Mouse (Mus musculus): Measurements from ENCODE around the gene Ugt1a1. TPM values are rescaled to one million over a fixed set of nuclear protein-coding genes. Genes with fewer than 3 reads are reported as not detected.

Ugt1a1 gene
- polyA plus RNA-seq, 1 experiment from 2014 or later: not detected

GRCm38 (mm10) chr1:88230981-88231802 lies 19.4 kb downstream of the Ugt1a1 start:
- no peaks in the 10 kb centered on the region for H3K27me3 ChIP-seq
- no peak overlapping the region for H3K4me2 ChIP-seq (replicated peaks)
- no peak for ATAC-seq (ENCODE audit: low FRiP score, low read depth)
- no peak overlapping the region for H3K27ac ChIP-seq (replicated peaks)
- no peak overlapping the region for H3K9ac ChIP-seq (replicated peaks)
- H3K9me3 ChIP-seq: peaks cover 100% of the 10 kb centered on the region
- no peak overlapping the region for H3K4me3 ChIP-seq
- no peaks in the 10 kb centered on the region for H3K4me1 ChIP-seq
- no peaks in the 10 kb centered on the region for H3K36me3 ChIP-seq
- 77% methylated on average over 6 of the region's 6 CpGs for WGBS

- no peaks in the 10 kb centered on the region for H3K4me1 ChIP-seq
- no peak overlapping the region for H3K27ac ChIP-seq (replicated peaks)
- no peaks in the 10 kb centered on the region for H3K36me3 ChIP-seq
- no peak overlapping the region for H3K4me3 ChIP-seq
- H3K4me2 ChIP-seq (replicated peaks): no peak overlapping the region
- H3K9me3 ChIP-seq: peaks cover 97% of the 10 kb centered on the region
- no peak for ATAC-seq (ENCODE audit: low FRiP score, low read depth)
- no peaks in the 10 kb centered on the region for H3K27me3 ChIP-seq
- 66% methylated on average over 7 of the region's 7 CpGs for WGBS
- H3K9ac ChIP-seq (replicated peaks): no peak overlapping the region
Observed at GRCm38 (mm10) chr1:88231803-88232499, 20.2 kb downstream of the Ugt1a1 start.

GRCm38 (mm10) chr1:88232664-88233380 lies 21.1 kb downstream of the Ugt1a1 start:
- Histone ChIP-seq H3K4me1 (no peaks in the 10 kb centered on the region), H3K9me3 (peaks cover 97% of the 10 kb centered on the region), H3K9ac (replicated peaks) (no peak overlapping the region), H3K36me3 (no peaks in the 10 kb centered on the region), H3K27ac (replicated peaks) (no peak overlapping the region), H3K27me3 (no peaks in the 10 kb centered on the region), H3K4me3 (no peak overlapping the region), H3K4me2 (replicated peaks) (no peak overlapping the region)
- WGBS: 57% methylated on average over 3 of the region's 3 CpGs
- ATAC-seq (ENCODE audit: low FRiP score, low read depth): no peak

- no peak overlapping the region for H3K4me3 ChIP-seq
- no peaks in the 10 kb centered on the region for H3K4me1 ChIP-seq
- no peak overlapping the region for H3K9ac ChIP-seq (replicated peaks)
- 69% methylated on average over 14 of the region's 14 CpGs for WGBS
- no peak overlapping the region for H3K4me2 ChIP-seq (replicated peaks)
- no peak overlapping the region for H3K27ac ChIP-seq (replicated peaks)
- no peaks in the 10 kb centered on the region for H3K27me3 ChIP-seq
- ATAC-seq (ENCODE audit: low FRiP score, low read depth): no peak
- H3K36me3 ChIP-seq: no peaks in the 10 kb centered on the region
- H3K9me3 ChIP-seq: peaks cover 97% of the 10 kb centered on the region
Observed at GRCm38 (mm10) chr1:88233421-88234247, 21.9 kb downstream of the Ugt1a1 start.

- Histone ChIP-seq H3K9ac (replicated peaks) (no peak overlapping the region), H3K27me3 (no peaks in the 10 kb centered on the region), H3K4me1 (no peaks in the 10 kb centered on the region), H3K4me3 (no peak overlapping the region), H3K36me3 (no peaks in the 10 kb centered on the region), H3K4me2 (replicated peaks) (no peak overlapping the region), H3K9me3 (peaks cover 97% of the 10 kb centered on the region), H3K27ac (replicated peaks) (no peak overlapping the region)
- ATAC-seq (ENCODE audit: low FRiP score, low read depth): no peak
- 63% methylated on average over 4 of the region's 4 CpGs for WGBS
Observed at GRCm38 (mm10) chr1:88234248-88234610, 22.5 kb downstream of the Ugt1a1 start.

- Histone ChIP-seq H3K4me1 (no peaks in the 10 kb centered on the region), H3K4me2 (replicated peaks) (no peak overlapping the region), H3K9me3 (peaks cover 97% of the 10 kb centered on the region), H3K36me3 (no peaks in the 10 kb centered on the region), H3K27ac (replicated peaks) (no peak overlapping the region), H3K27me3 (no peaks in the 10 kb centered on the region), H3K4me3 (no peak overlapping the region), H3K9ac (replicated peaks) (no peak overlapping the region)
- 43% methylated on average over 5 of the region's 5 CpGs for WGBS
- ATAC-seq (ENCODE audit: low FRiP score, low read depth): no peak
Observed at GRCm38 (mm10) chr1:88234646-88235045, 22.9 kb downstream of the Ugt1a1 start.

- H3K27me3 ChIP-seq: no peaks in the 10 kb centered on the region
- no peak overlapping the region for H3K27ac ChIP-seq (replicated peaks)
- no peaks in the 10 kb centered on the region for H3K4me1 ChIP-seq
- no peaks in the 10 kb centered on the region for H3K36me3 ChIP-seq
- H3K9me3 ChIP-seq: peaks cover 97% of the 10 kb centered on the region
- H3K4me2 ChIP-seq (replicated peaks): no peak overlapping the region
- peak; percentile 6 for ATAC-seq (ENCODE audit: low FRiP score, low read depth)
- 63% methylated on average over 11 of the region's 11 CpGs for WGBS
- H3K9ac ChIP-seq (replicated peaks): no peak overlapping the region
- no peak overlapping the region for H3K4me3 ChIP-seq
Observed at GRCm38 (mm10) chr1:88235046-88235893, 23.5 kb downstream of the Ugt1a1 start.

- Histone ChIP-seq H3K4me1 (no peaks in the 10 kb centered on the region), H3K36me3 (no peaks in the 10 kb centered on the region), H3K4me2 (replicated peaks) (no peak overlapping the region), H3K9ac (replicated peaks) (no peak overlapping the region), H3K27ac (replicated peaks) (no peak overlapping the region), H3K27me3 (no peaks in the 10 kb centered on the region), H3K9me3 (peaks cover 97% of the 10 kb centered on the region), H3K4me3 (no peak overlapping the region)
- no peak for ATAC-seq (ENCODE audit: low FRiP score, low read depth)
- WGBS: 62% methylated on average over 4 of the region's 4 CpGs
Observed at GRCm38 (mm10) chr1:88235894-88236415, 24.2 kb downstream of the Ugt1a1 start.

- Histone ChIP-seq H3K27me3 (no peaks in the 10 kb centered on the region), H3K27ac (replicated peaks) (no peak overlapping the region), H3K4me3 (no peak overlapping the region), H3K9me3 (peaks cover 95% of the 10 kb centered on the region), H3K4me1 (no peaks in the 10 kb centered on the region), H3K9ac (replicated peaks) (no peak overlapping the region), H3K4me2 (replicated peaks) (no peak overlapping the region), H3K36me3 (no peaks in the 10 kb centered on the region)
- WGBS: 77% methylated on average over 5 of the region's 5 CpGs
- no peak for ATAC-seq (ENCODE audit: low FRiP score, low read depth)
Observed at GRCm38 (mm10) chr1:88237311-88237710, 25.6 kb downstream of the Ugt1a1 start.

- Histone ChIP-seq H3K9me3 (peaks cover 95% of the 10 kb centered on the region), H3K4me3 (no peak overlapping the region), H3K4me1 (no peaks in the 10 kb centered on the region), H3K27ac (replicated peaks) (no peak overlapping the region), H3K4me2 (replicated peaks) (no peak overlapping the region), H3K27me3 (no peaks in the 10 kb centered on the region), H3K9ac (replicated peaks) (no peak overlapping the region), H3K36me3 (no peaks in the 10 kb centered on the region)
- ATAC-seq (ENCODE audit: low FRiP score, low read depth): no peak; the same call in 1 of the 2 replicates
- 75% methylated on average over 6 of the region's 6 CpGs for WGBS
Observed at GRCm38 (mm10) chr1:88238771-88239170, 27.0 kb downstream of the Ugt1a1 start.

GRCm38 (mm10) chr1:88240072-88240471 lies 28.3 kb downstream of the Ugt1a1 start:
- Histone ChIP-seq H3K4me3 (no peak overlapping the region), H3K27ac (replicated peaks) (no peak overlapping the region), H3K27me3 (no peaks in the 10 kb centered on the region), H3K9me3 (peaks cover 95% of the 10 kb centered on the region), H3K4me2 (replicated peaks) (no peak overlapping the region), H3K9ac (replicated peaks) (no peak overlapping the region), H3K36me3 (no peaks in the 10 kb centered on the region), H3K4me1 (no peaks in the 10 kb centered on the region)
- 74% methylated on average over 5 of the region's 5 CpGs for WGBS
- no peak for ATAC-seq (ENCODE audit: low FRiP score, low read depth)
